ENCODE assay signal across 13 mouse cellular contexts in the genomic region with DNA sequence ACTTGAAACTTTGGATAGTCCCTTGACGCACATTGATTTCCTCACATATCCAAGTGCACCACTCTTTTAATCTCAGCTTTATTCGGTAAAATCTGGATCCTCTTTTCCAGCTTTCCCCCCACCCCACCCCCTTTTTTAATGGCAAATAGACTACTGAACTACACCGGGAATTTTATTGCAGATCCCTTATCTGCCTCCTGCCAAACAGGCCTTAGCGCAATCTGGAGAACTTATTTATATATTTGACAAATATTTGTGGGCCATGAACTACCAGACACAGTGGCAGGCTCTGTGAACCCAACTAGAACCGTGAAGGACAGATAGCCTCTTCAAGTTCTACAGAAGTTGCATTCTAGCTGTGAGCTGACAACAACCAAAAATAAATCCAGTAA. TPM values are rescaled to one million over a fixed set of nuclear protein-coding genes. Genes with fewer than 3 reads are reported as not detected.
DNase-seq lines count a peak whose midpoint lies in the region; ATAC-seq and TF ChIP-seq lines count a peak whose summit lies in the region.
"Had no signal": no experiment of that assay in that cellular context is flagged by ENCODE, and none has a peak within 500 bp of the region (broad histone marks: within the 10 kb centered on the region; RNA-seq: fewer than 3 reads in every experiment).

No protein-coding gene starts in this region.

- no peak overlapping the region for H3K9ac ChIP-seq in heart, embryonic 16.5 days (ENCODE audit: low read length)
- H3K9ac ChIP-seq in heart, embryonic 12.5 days, result no peak overlapping the region
- no peak overlapping the region for H3K9ac ChIP-seq in lung, embryonic 15.5 days
- H3K9ac ChIP-seq in intestine, postnatal 0 days (ENCODE audit: low read depth, low read length), result no peak overlapping the region
- H3K9ac ChIP-seq in stomach, embryonic 16.5 days (ENCODE audit: low read length), result no peak overlapping the region
- H3K9ac ChIP-seq: hindbrain, embryonic 15.5 days had no signal

- H3K27me3 ChIP-seq in heart, embryonic 16.5 days (ENCODE audit: control insufficient read depth, insufficient read depth, low read length), result no peaks in the 10 kb centered on the region
- no peaks in the 10 kb centered on the region for H3K27me3 ChIP-seq in heart, embryonic 12.5 days (replicated peaks)
- H3K27me3 ChIP-seq in lung, embryonic 15.5 days, result no peaks in the 10 kb centered on the region
- no peaks in the 10 kb centered on the region for H3K27me3 ChIP-seq in intestine, postnatal 0 days (replicated peaks; ENCODE audit: control insufficient read depth, insufficient read depth, low read length)
- no peaks in the 10 kb centered on the region for H3K27me3 ChIP-seq in stomach, embryonic 16.5 days (ENCODE audit: control insufficient read depth, insufficient read depth, low read length)
- H3K27me3 ChIP-seq: hindbrain, embryonic 15.5 days had no signal

- peaks cover 29% of the 10 kb centered on the region for H3K4me1 ChIP-seq in heart, embryonic 16.5 days (ENCODE audit: control insufficient read depth, insufficient read depth, low read length)
- peaks cover 31% of the 10 kb centered on the region for H3K4me1 ChIP-seq in heart, embryonic 12.5 days (replicated peaks)
- peaks cover 41% of the 10 kb centered on the region for H3K4me1 ChIP-seq in lung, embryonic 15.5 days
- H3K4me1 ChIP-seq in intestine, postnatal 0 days (replicated peaks; ENCODE audit: control insufficient read depth, insufficient read depth, low read length), result peaks cover 12% of the 10 kb centered on the region; the same call in 1 of the 2 replicates
- peaks cover 25% of the 10 kb centered on the region for H3K4me1 ChIP-seq in stomach, embryonic 16.5 days (ENCODE audit: control insufficient read depth, insufficient read depth, low read length)

- H3K36me3 ChIP-seq in heart, embryonic 16.5 days (ENCODE audit: control insufficient read depth, insufficient read depth), result no peaks in the 10 kb centered on the region
- no peaks in the 10 kb centered on the region for H3K36me3 ChIP-seq in heart, embryonic 12.5 days
- no peaks in the 10 kb centered on the region for H3K36me3 ChIP-seq in lung, embryonic 15.5 days
- no peaks in the 10 kb centered on the region for H3K36me3 ChIP-seq in intestine, postnatal 0 days (ENCODE audit: control insufficient read depth, insufficient read depth)
- no peaks in the 10 kb centered on the region for H3K36me3 ChIP-seq in stomach, embryonic 16.5 days (ENCODE audit: control insufficient read depth, insufficient read depth, low read length)
- H3K36me3 ChIP-seq: hindbrain, embryonic 15.5 days had no signal

- no peak for TF ChIP-seq CTCF in intestine, postnatal 0 days (IDR thresholded peaks at IDR 0.05; ENCODE audit: low read depth)

- 0 out of 2 replicates have a peak overlapping the region, but pooled peaks have one; percentile 3 for H3K27ac ChIP-seq in heart, embryonic 16.5 days (ENCODE audit: low read length)
- no peak overlapping the region for H3K27ac ChIP-seq in heart, embryonic 12.5 days (ENCODE audit: poor library complexity, severe bottlenecking)
- peak overlapping the region; percentile 97 for H3K27ac ChIP-seq in lung, embryonic 15.5 days
- H3K27ac ChIP-seq in intestine, postnatal 0 days (ENCODE audit: low read depth, low read length), result no peak overlapping the region
- peak overlapping the region; percentile 39; the same call in 1 of the 2 replicates for H3K27ac ChIP-seq in stomach, embryonic 16.5 days (ENCODE audit: low read length)

- ATAC-seq in heart, embryonic 16.5 days (replicated peaks; ENCODE audit: extremely low read depth, insufficient read depth, low FRiP score), result no peak
- no peak for ATAC-seq in heart, embryonic 12.5 days (ENCODE audit: insufficient number of reproducible peaks, low FRiP score)
- no peak for ATAC-seq in lung, embryonic 15.5 days (ENCODE audit: borderline replicate concordance, extremely low read depth, low FRiP score, low TSS enrichment)
- no peak for ATAC-seq in intestine, postnatal 0 days
- no peak for ATAC-seq in stomach, embryonic 16.5 days (ENCODE audit: insufficient read depth, low FRiP score)
- ATAC-seq: CD4-positive, CD25-positive, alpha-beta regulatory T cell, adult 4 months; midbrain, embryonic 16.5 days had no signal

- peak overlapping the region; percentile 59; the same call in 1 of the 2 replicates for H3K4me2 ChIP-seq in heart, embryonic 16.5 days (ENCODE audit: low read depth, low read length)
- no peak overlapping the region for H3K4me2 ChIP-seq in heart, embryonic 12.5 days
- peak overlapping the region; percentile 80 for H3K4me2 ChIP-seq in lung, embryonic 15.5 days
- H3K4me2 ChIP-seq in intestine, postnatal 0 days (replicated peaks; ENCODE audit: low read depth), result peak overlapping the region; percentile 76
- peak overlapping the region; percentile 89 for H3K4me2 ChIP-seq in stomach, embryonic 16.5 days (ENCODE audit: low read depth, low read length)

- H3K9me3 ChIP-seq in heart, embryonic 16.5 days (replicated peaks; ENCODE audit: control insufficient read depth, low read length), result no peaks in the 10 kb centered on the region
- H3K9me3 ChIP-seq in heart, embryonic 12.5 days (replicated peaks), result no peaks in the 10 kb centered on the region
- H3K9me3 ChIP-seq in lung, embryonic 15.5 days, result no peaks in the 10 kb centered on the region
- no peaks in the 10 kb centered on the region for H3K9me3 ChIP-seq in intestine, postnatal 0 days (ENCODE audit: control insufficient read depth)
- no peaks in the 10 kb centered on the region for H3K9me3 ChIP-seq in stomach, embryonic 16.5 days (replicated peaks; ENCODE audit: control insufficient read depth, low read length)
- H3K9me3 ChIP-seq: hindbrain, embryonic 15.5 days had no signal

- H3K4me3 ChIP-seq in heart, embryonic 16.5 days (ENCODE audit: low read length), result no peak overlapping the region
- H3K4me3 ChIP-seq in heart, embryonic 12.5 days, result no peak overlapping the region
- H3K4me3 ChIP-seq in lung, embryonic 15.5 days, result no peak overlapping the region
- no peak overlapping the region; the same call in 1 of the 2 replicates for H3K4me3 ChIP-seq in intestine, postnatal 0 days (ENCODE audit: low read depth, low read length)
- peak overlapping the region; percentile 9 for H3K4me3 ChIP-seq in stomach, embryonic 16.5 days (replicated peaks; ENCODE audit: low read length)

- WGBS in heart, embryonic 16.5 days, result 60% methylated on average over 5 of the region's 5 CpGs
- 73% methylated on average over 5 of the region's 5 CpGs for WGBS in heart, embryonic 12.5 days
- WGBS in lung, embryonic 15.5 days, result 26% methylated on average over 5 of the region's 5 CpGs
- 15% methylated on average over 5 of the region's 5 CpGs for WGBS in intestine, postnatal 0 days
- WGBS in stomach, embryonic 16.5 days, result 25% methylated on average over 5 of the region's 5 CpGs

- DNase-seq in lung, postnatal 14 days, result no peak
- no peak for DNase-seq in cerebellum, adult 9-10 months
- DNase-seq: cerebellum, adult 9-11 months; heart, adult 18-20 months; thymus, postnatal 14 days had no signal

RNA-seq across cellular contexts. Expression of a gene that starts 3.2 kb away (rescaled TPM):
- 16.7 and 22.5 TPM in 2 replicates for polyA plus RNA-seq in heart, embryonic 16.5 days (2015; fragmentation: Nextera tagmentation; extraction: Ambion mirVana)
- 12.5 and 14.9 TPM in 2 replicates for polyA plus RNA-seq in heart, embryonic 12.5 days (2016; fragmentation: Nextera tagmentation; extraction: Ambion mirVana)
- 30.2 and 33.7 TPM in 2 replicates for polyA plus RNA-seq in lung, embryonic 15.5 days (2015; fragmentation: Nextera tagmentation; extraction: Ambion mirVana)
- 43.3 and 46.2 TPM in 2 replicates for polyA plus RNA-seq in intestine, postnatal 0 days (2015; fragmentation: Nextera tagmentation; extraction: Ambion mirVana)
- polyA plus RNA-seq in stomach, embryonic 16.5 days (2015; fragmentation: Nextera tagmentation; extraction: Ambion mirVana), result 18.1 and 27.5 TPM in 2 replicates

Comparison
In these comparisons a context has a peak if more than half of its experiments do, and no peak if none do; other contexts are left out.
1. H3K27ac ChIP-seq: peak in heart, embryonic 16.5 days (single experiment), lung, embryonic 15.5 days (single experiment) and stomach, embryonic 16.5 days (single experiment); none in heart, embryonic 12.5 days (single experiment) and intestine, postnatal 0 days (single experiment).